Mouse (Mus musculus) olfactory bulb, adult 2 months (tissue): Measurements from ENCODE around the gene Ccdc154.

Source experiments
- CTCF ChIP-seq: fragments of 200-500 bp; IDR thresholded peaks from 2 replicates; pipeline ENCODE4 v1.5.1; 2012; ENCODE audit warnings: low read depth, mild to moderate bottlenecking, low read length, moderate library complexity; ENCODE audit not compliant: insufficient read depth
- POLR2A ChIP-seq: fragments of 200-500 bp; IDR thresholded peaks from 2 replicates; pipeline ENCODE4 v1.6.1; 2012; ENCODE audit warnings: mild to moderate bottlenecking, low read depth, low read length, moderate library complexity; ENCODE audit not compliant: insufficient read depth

GRCm38 (mm10) chr17:25164770-25165169 is 2.5 kb downstream of the Ccdc154 start:
- no peak for TF ChIP-seq CTCF
- TF ChIP-seq POLR2A = no peak
